Mouse (Mus musculus) kidney, adult 18-20 months (tissue): Measurements from ENCODE around the gene Sf3a3.
"Not testable (repeated sequence)": the region's sequence is repeated elsewhere in the genome, so short reads cannot be mapped to it uniquely, and the experiment has no call there.

ENCODE experiments used
- DNase-seq: peaks from one replicate; pipeline ENCODE4 v3.0.0; 2021

Gene Sf3a3

DNA sequence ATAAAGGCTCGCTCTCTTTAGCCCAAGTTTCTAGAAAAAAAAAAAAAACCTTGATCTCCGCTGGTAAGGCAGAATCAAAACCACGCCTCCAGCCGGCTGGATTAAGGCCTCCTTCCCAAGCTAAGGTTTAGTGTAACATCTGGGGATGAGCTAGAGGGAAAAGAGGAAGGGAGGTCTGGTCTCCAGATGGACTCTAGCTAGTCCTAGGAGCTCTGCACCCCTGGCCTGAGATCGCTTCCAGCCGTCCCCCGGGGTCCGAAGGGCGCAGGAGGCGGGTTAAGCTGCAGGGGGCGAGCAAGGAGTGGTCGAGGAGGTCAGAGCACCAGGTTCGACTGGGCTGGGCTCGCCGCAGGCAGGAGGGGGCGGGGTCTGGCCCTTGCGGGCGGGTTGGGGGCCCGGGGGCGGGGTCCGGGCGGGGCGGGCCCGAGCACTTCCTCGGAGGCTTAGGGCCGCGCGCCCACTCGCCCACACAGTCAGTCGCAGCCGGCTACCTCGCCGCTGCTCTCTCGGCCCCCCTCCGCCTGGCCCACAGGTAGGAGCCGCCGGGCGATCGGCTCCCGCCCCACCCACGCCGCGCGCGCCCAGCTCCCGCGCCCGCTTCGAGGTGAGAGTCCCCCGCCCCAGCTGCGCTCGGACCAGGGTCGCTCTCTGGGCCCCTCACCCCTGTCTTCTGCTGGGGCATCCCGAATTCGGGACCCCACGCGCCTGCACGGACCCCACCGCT is 14.2 kb upstream of the Sf3a3 start, which contains the start of gene Fhl3:
Fhl3 (plus strand) TSS at position 454 of the 724 bp plus-strand sequence.
- peak; percentile 75 for DNase-seq

DNA sequence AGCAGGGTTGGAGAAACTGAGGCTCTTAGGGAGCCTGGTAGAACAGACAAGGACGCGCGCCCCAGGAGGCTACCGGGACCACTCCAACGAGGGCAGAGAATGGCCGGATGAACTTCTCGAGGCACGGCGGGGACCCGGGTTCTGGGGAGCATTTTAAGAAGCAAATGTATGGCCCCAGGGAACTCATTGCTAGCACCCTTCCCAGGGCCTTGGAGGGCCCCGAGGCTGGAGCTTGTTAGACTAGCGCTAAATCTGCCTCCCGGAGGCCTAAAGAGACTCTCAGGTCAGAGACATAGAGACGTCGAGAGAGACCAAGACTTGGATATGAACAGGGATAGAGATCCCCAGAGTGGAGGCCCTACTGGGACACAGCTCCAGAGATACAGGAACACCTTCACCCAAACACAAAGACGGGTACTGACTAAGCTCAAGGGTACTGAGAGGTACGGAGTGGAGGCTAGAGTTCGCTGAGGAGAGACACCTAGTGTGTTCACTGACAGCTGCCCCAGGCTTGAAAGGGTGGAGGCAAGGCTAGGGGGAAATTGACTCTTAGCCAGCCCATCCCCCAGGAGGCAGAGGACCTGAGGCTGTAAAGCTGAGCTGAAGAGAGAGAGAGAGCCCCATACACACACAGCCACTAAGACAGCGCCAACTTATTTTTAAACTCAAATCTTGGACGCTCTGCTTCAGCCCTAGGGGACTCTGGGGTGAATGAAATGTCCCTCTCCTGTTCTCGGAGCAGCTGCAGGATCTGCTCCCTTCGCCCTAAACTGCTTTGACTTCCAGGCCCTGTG is 13.3 kb upstream of the Sf3a3 start:
- DNase-seq = no peak

DNA sequence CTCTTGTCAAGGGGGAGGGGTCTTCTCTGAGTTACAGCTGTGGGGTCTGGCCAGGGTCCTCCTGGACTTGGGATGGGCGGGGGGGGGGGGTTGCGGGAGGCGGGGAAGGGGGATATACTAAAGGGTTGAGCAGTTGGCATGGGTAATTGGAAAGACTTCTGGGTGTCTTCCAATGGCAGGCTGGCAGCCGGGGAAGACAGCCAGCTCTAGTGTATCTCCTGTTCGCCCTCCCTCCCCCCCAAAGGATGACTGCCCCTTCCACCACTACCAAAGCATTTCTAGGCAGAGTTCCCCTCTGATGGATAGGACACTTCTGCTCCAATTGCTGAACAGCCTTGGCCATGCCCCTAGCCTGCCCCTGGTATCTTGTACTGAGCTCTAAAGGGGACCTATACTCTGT is 12.7 kb upstream of the Sf3a3 start:
- DNase-seq = no peak

DNA sequence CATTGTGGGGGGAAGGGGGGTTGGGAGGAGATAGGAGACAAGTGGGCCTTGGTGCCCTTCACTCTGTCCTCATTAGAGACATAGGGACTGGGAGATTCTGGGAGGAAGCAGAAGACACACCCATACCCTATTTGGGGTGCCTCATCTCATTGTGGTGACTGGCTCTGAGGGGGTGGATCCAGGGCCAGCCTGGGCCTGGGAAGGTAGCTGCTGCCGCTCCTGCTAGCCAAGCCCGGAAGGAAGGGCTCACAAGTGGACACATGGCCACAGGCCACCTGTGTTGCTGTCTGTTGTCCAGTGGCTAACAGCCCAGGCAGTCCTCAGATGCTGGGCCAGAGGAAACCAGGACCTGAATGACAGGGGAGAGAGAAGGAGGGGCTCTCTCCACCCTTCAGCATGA is 11.2 kb upstream of the Sf3a3 start:
- DNase-seq = no peak

DNA sequence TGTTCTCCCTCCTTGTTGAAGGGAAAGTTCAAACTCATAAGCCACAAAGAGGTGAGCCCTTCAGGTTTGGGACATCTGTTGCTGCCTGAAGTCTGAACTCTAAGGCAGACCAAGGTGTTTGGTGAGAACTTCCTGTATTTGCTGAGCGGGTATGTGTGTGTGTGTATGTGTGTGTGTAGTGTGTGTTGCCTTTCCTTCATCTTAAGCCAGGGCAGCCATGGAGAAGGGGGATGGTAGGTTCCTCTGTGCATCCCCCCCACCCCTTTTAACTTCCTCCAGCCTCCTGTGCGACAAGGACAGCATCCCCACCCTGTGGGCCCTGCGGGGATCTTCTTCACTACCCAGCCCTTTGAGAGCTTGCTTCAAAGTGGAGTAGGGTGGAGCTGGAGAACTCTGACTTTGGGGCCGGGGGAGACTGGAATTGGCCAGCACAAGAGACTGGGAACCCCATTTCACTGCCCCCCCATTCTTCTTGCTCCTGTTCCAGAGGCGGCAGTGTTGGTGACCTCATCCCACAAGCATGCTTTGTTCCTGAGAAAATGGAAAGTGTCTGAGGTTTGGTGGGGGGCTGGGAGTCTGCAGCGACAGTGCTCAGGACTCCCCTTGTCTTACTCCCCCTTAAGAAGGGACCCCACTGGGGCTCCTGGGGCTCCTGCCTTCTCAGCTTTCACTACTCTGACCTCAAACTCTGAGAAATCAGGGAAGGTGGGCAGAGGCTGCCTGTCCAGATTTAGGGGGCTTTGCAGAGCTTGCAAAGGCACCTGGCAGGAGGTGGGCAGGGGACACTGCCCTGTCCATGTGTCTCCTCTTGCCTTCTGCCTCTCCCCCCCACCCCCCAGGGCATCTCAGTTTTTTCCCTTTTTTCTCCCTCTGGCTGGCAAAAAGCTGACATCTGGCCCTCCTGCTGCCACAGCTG is 10.4 kb upstream of the Sf3a3 start:
- DNase-seq = no peak

DNA sequence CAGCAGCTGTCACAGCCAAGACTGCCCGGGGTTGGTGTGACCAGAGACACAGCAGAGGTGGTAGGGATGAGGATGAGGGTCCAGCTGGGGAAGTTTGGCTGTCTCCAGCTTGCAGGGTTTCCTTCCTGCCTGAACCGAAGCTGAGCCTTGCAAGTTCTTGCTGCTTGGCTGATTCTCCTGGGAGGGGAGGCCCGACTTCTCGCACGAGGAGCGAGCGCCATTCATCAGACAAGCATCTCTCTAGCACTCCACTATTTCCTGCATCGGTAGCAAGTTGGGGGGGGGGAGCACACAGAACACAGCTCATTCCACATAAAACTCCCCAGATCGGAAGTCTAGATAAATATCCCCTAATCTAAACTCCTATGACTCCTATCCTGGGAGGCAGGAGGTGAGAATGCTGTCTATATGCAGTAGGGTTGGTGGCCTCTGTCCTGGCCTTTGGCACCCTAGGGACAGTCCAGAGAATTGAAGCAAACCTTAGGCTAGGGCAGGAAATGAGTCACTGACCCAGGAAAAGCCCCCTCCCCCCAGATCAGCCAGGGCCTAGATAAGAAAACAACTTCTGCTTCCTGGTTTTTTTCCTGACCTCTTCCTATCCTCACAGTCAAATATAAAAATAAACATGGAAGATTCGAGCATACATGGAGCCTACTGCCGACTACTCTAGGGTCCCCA is 9.6 kb upstream of the Sf3a3 start:
- DNase-seq = peak; percentile 31

DNA sequence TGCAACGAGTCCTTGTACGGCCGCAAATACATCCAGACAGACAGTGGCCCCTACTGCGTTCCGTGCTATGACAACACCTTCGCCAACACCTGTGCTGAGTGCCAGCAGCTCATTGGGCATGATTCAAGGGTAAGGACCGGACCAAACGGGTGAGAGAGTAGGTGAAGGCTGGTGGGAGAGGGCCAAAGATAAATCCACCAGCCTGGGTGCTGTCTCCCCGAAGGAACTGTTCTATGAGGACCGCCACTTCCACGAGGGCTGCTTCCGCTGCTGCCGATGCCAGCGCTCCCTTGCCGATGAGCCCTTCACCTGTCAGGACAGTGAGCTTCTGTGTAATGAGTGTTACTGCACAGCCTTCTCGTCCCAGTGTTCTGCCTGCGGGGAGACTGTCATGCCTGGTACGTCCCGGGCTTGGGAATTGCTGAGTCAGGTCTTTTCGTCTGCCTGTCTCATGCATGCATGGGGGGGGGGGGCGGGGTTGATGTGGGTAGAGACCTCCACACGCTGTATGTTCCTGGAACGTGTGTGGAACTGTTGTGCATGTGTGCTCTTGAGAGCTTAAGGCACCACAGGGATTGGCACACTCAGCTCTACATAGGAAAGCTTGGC is 8.8 kb upstream of the Sf3a3 start:
- DNase-seq = no peak

DNA sequence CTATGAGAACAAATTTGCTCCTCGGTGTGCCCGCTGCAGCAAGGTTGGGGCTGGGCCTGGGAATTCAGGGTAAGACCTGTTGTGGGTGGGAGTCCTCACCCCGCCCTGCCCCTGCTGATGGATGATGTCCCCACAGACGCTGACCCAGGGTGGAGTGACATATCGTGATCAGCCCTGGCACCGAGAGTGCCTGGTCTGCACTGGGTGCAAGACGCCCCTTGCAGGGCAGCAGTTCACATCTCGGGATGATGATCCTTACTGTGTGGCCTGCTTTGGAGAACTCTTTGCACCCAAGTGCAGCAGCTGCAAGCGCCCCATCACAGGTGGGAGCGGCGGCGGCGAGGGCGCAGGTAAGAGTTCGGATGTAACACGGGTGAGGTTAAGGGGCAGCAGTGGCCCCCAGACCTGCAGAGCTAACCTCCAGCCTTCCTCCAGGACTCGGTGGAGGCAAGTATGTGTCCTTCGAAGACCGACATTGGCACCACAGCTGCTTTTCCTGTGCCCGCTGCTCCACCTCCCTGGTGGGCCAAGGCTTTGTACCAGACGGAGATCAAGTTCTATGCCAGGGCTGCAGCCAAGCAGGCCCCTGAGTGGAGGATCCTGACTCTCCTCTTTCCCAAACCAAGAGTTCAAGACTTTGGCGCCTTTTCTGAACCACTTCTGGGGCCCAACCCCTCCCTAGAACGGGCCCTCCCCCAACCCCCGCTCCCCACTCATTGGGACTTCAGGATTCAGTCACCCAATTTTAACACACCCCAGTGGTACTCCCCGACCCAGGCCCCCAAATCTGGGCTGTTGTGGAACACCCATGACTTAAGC is 7.0 kb upstream of the Sf3a3 start:
- not testable (repeated sequence) for DNase-seq

DNA sequence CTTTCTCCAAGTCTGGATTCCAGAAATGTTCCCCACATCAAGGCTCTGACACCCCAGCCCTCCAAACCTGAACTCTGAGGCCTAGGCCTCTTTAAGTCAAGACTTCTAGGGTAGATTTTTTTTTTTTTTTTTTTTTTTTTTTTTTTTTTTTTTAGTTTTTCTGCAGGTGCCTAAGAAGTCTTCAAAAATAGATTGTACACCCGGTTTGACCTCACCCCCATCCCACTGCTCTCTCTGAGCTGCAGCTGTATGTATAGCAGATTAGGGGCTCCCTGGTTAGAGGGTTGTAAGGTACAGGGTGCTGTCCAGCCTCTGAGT is 6.4 kb upstream of the Sf3a3 start:
- not testable (repeated sequence) for DNase-seq

DNA sequence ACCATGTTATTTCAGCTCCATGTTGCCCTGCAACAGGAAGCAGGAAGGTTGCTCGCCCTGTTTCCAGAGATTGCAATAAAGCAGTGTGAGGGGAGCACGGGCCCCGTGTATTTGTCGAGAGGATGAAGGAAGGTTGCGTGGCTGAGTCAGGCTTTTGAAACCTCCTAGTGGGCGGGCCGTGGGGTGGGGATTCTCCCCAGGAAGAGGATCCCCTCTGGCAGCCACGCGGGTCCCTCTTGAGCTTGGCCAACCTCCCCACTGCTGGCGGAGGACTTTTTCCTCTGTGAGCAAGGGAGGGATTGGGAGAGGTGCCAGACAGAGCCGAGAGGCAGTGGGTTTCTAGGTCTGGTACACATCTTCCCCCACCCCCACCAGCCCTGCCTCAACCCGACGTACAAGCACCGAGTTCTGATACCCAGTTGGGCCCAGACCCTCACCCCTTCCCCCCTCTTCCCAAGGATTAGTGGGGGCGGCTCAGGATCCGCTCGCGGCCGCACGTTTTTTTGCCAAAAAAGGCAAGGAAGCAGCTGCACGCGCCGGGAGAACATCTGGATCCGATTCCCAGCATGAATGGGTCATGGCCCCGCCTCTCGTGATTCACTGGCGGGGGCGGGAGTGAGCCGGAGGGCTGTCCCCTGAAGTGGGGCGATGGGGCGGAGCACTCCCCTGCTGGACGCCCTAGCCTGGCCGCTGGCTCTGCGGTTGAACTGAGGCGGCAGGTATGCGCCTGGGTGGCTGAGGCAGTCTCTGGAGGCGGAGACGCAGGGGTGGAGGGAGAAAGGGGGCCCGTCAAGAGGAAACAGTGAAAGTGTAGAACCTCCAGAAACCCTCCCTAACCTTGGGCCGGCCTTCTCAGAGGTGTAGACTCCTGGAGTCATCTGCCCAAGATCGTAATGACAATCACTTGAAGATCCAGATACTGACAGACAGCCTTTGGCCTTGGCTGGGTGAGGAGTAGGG is 5.8 kb upstream of the Sf3a3 start:
- peak; percentile 88 for DNase-seq

DNA sequence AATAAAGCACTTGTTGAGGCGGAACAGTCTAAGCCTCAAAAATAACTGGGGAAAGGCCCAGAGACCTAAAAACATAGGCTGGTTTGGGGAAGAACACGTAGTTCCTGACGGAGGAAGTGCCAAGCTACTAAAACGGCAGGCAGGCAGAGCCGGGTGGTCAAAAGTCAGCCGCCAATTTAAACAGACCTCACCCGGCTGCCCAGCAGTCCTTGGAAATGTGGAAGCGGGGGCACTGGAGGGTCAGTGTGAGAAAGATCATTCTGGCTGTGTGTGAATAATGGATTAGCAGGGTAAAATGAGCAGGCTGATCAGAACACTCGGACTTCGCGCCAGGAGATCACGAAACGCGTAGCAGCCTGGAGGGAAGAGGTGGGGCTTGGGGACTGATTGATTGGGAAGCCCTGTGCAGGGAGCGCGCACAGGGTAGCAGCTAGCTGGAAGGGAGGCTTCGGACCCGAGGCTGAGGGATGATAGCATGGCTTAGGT is 4.6 kb upstream of the Sf3a3 start:
- DNase-seq = peak; percentile 62

DNA sequence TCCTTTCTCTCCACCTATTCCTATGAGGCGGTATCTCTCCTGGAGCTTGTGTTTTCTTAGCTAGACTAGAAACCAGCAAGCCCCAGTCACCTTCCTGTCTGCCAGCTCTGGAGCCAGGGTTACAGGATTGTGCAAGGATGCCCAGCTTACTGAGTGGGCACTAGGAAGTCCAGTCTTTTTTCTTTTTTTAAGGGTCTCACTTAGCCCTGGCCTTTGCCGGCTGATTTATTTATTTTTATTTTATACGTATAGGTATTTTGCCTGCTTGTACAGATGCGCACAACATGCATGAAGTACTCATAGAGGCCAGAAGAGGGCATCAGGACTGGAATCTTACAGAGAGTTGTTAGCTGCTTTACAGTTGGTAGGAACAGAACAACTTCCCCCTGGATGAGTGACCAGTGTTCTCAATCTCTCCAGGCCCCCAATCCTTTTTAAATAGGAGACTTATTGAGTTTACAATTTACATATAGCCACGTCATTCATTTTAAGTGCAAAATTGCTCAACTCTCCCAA is 3.7 kb upstream of the Sf3a3 start:
- DNase-seq = peak; percentile 55

DNA sequence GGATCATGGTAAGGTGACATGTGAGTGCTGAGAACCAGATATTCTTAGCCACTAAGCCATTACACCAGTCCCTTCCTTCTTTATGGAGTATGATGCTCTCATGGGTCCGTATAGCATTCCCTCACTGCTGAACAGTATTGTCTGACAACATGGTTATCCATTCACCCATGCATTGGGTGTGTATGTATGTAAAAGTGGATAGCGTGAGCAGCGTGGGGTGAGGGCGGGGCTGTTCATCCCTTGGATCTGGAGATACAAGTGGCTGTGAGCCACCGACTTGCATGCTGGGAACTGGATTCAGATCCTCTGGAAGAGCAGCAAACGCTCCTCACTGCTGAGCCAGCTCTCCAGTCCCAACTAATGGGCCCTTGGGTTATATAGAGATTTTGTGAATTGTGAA is 2.0 kb upstream of the Sf3a3 start:
- DNase-seq = no peak

DNA sequence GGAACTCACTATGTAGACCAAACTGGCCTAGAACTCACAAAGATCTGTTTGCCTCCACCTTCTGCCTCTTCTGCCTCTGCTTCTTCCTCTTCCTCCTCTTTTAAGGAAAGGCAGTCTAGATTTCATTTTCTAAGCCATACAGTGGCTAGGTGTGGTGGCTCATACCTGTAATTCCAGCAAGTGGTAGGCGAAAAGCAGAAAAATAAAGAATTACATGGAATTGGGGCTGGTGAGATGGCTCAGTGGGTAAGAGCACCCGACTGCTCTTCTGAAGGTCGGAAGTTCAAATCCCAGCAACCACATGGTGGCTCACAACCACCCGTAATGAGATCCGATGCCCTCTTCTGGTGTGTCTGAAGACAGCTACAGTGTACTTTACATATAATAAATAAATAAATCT is 726 bp upstream of the Sf3a3 start:
- DNase-seq = not testable (repeated sequence)

DNA sequence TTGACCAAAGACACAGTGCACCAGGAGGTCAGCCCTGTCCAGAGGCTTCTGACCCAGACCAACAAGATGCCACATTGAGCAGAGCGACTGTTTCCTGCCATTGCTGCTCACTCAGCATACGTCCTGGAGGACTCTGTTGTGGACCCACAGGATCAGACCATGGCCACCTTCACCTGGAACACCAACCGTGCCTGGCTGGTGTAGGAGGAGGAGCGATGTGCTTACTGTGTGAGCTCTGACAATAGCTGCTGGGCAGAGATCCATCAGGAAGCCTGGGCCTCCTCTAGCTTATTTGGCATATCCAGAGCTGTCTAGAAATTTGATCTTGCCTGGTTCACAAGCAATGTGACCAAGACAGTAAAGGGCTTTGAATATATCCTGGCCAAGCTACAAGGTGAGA is 4.5 kb downstream of the Sf3a3 start:
- no peak for DNase-seq

DNA sequence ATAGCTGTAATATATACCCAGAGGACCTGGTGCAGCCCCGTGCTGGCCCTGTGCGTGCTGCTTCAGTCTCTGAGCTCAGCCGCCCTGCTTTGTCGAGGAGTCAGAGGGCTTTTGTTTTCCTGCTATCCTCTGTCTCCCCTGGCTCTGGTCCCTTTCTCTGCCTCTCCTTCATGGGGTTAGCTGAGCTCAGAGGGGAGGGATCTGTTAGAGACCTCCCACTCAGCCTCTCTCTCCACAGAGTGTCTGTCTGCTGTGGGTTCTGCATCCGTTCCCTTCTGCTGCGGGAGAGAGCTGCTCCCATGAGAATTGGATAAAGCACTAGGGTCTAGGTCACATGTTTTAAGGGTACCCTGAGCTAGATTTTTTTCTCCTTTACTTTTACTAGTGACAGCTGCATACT is 11.5 kb downstream of the Sf3a3 start:
- DNase-seq = no peak

DNA sequence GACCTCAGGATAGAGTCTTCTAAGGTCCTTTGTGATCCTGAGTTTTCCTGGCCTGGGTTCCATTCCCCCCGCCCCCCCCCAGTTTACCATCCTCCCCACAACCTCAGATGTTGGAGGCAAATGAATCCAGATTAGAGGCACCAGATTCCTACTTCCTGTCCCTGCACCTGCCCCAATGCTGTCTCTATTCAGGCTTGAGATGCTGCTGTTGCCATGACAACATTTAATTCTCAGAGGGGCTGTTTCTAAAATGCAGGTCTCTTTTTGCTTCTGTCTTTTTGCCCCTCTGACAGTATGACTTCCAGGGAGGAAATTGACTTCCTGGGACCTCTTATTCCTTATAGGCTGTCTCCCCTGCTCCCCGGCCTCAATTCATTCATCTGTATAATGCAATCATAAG is 22.4 kb downstream of the Sf3a3 start:
- no peak for DNase-seq

DNA sequence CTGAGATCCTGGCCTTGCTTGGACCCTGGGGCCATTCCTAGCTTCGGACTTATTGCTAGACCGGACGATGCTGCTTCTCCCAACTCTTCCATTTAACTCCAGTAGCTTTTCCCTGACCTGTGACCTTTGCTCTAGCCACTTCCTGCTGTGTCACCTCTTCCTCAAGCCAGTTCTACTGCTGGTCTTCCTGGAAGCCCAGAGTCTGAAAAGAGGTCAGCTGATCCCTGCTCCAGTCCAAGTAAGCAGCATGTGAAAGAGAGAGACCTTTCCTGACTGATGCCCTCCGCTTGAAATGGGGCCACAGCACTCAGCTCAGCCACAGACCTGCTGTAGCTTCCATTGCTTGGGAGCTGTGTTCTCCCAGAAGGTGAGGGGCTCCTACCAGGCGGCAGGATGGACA is 22.9 kb downstream of the Sf3a3 start:
- no peak for DNase-seq

DNA sequence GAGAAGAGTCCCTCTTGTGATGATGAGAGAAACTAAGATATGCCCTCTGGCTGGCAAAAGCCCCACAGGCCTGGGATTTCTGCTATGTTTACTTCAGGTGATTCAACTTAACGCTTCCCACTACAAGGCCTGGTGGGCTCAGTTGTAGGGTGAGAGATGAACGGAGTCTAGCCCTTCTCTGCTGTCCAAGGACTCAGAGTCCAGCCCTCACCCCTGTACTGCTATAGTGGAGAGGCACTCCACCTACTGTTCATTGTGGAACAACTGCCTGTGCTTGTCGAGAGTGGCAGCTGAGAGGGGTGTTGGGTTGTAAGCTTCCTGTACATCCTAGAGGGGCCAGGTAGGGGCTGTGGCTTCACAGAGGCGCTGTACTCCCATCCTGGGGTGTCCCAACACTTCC is 23.4 kb downstream of the Sf3a3 start:
- no peak for DNase-seq

DNA sequence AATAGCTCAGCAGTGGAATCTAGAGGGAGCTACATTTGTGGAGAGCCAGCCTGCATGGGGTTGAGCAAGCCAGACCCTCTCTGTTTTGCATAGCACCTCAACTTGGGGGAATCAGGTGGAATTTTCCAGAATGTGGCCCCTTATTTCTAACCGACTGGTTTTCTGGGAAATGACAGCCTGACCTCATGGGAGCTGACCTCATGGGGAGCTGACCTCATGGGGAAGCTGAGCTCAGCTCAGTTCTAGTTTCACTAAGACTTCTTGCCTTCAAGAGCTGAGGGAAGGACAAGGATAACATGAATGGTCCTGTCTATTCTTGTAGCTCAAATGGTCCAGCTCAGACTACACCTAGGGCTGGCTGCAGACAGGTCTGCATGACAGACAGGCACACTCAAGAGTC is 24.2 kb downstream of the Sf3a3 start:
- DNase-seq = no peak
